8 mouse cellular contexts compared by ENCODE assay signal in the genomic region with DNA sequence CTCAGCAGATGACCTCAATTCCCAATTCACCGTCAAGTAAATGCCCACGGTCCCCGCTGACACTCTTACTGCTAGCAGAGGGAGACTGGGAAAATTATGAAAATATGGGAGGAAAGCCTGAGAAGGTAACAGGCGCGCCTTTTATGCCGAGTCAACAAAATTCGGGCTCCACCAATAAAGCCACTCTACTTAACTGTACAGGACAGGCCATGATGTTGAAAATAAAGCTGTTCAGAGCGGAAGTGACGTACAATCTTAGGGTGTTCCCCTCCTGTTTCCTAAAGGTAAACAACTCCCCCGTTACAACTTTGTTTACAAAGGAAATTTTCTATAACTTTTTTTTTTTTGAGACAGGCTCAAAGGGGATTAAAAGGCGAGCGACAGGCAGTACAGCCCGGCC. TPM values are rescaled to one million over a fixed set of nuclear protein-coding genes. Genes with fewer than 3 reads are reported as not detected.
DNase-seq lines count a peak whose midpoint lies in the region; ATAC-seq and TF ChIP-seq lines count a peak whose summit lies in the region.

No protein-coding gene starts in this region.

- H3K4me1 ChIP-seq in G1E (ENCODE audit: insufficient read depth, low read depth, low read length) = peaks cover 37% of the 10 kb centered on the region
- H3K4me1 ChIP-seq in heart, embryonic 14.5 days (ENCODE audit: control insufficient read depth in 2 of 2, insufficient read depth in 2 of 2, low read length in 2 of 2) = peaks cover 2 to 17% of the 10 kb centered on the region in 2 experiments
- H3K4me1 ChIP-seq in stomach, embryonic 15.5 days = peaks cover 14% of the 10 kb centered on the region

- WGBS in heart, embryonic 14.5 days = 7% methylated on average over 13 of the region's 13 CpGs
- 5% methylated on average over 13 of the region's 13 CpGs for WGBS in stomach, embryonic 15.5 days

- H3K27ac ChIP-seq in heart, embryonic 14.5 days (replicated peaks in 1 of 2; ENCODE audit: control insufficient read depth in 1 of 2, insufficient read depth in 1 of 2, low read depth in 2 of 2, low read length in 2 of 2) = peak overlapping the region; percentile 93 to 100
- H3K27ac ChIP-seq in stomach, embryonic 15.5 days = peak overlapping the region; percentile 98

- H3K4me2 ChIP-seq in heart, embryonic 14.5 days (ENCODE audit: low read length) = peak overlapping the region; percentile 87
- peak overlapping the region; percentile 75 for H3K4me2 ChIP-seq in stomach, embryonic 15.5 days

- DNase-seq in 416B (ENCODE audit: low read depth) = peak; percentile 87
- peak; percentile 84 for DNase-seq in G1E (ENCODE audit: low spot score)
- peak; percentile 80 for DNase-seq in embryo, embryonic 10.5 days (ENCODE audit: low spot score)
- DNase-seq in kidney, postnatal 14 days = peak; percentile 60
- no peak for DNase-seq in right cerebral cortex, postnatal 14 days

- H3K4me3 ChIP-seq in G1E (ENCODE audit: low read depth, low read length) = peak overlapping the region; percentile 89
- peak overlapping the region; percentile 62 to 100 for H3K4me3 ChIP-seq in heart, embryonic 14.5 days (ENCODE audit: control insufficient read depth in 1 of 2, insufficient read depth in 1 of 2, low read depth in 1 of 2, low read length in 2 of 2)
- peak overlapping the region; percentile 95 for H3K4me3 ChIP-seq in stomach, embryonic 15.5 days (replicated peaks)

- no peak for TF ChIP-seq CTCF in G1E (IDR thresholded peaks at IDR 0.05; ENCODE audit: low read depth, low read length)

- no peaks in the 10 kb centered on the region for H3K27me3 ChIP-seq in G1E (ENCODE audit: insufficient read depth, low read length)
- H3K27me3 ChIP-seq in heart, embryonic 14.5 days (ENCODE audit: control insufficient read depth, insufficient read depth, low read length) = no peaks in the 10 kb centered on the region
- H3K27me3 ChIP-seq in stomach, embryonic 15.5 days (replicated peaks) = no peaks in the 10 kb centered on the region

- peak overlapping the region; percentile 100 for H3K9ac ChIP-seq in heart, embryonic 14.5 days (ENCODE audit: low read length)
- peak overlapping the region; percentile 100 for H3K9ac ChIP-seq in stomach, embryonic 15.5 days

- peaks cover 50% of the 10 kb centered on the region for H3K36me3 ChIP-seq in G1E (replicated peaks)
- H3K36me3 ChIP-seq in heart, embryonic 14.5 days (ENCODE audit: control insufficient read depth, insufficient read depth, low read length) = peaks cover 36% of the 10 kb centered on the region
- peaks cover 28% of the 10 kb centered on the region for H3K36me3 ChIP-seq in stomach, embryonic 15.5 days

- no peaks in the 10 kb centered on the region for H3K9me3 ChIP-seq in G1E (replicated peaks)
- no peaks in the 10 kb centered on the region for H3K9me3 ChIP-seq in heart, embryonic 14.5 days (ENCODE audit: control insufficient read depth, low read length)
- no peaks in the 10 kb centered on the region for H3K9me3 ChIP-seq in stomach, embryonic 15.5 days

- ATAC-seq in G1E (ENCODE audit: extremely low read depth, insufficient number of reproducible peaks, low FRiP score, poor library complexity, severe bottlenecking) = peak; percentile 61
- ATAC-seq in heart, embryonic 14.5 days (ENCODE audit: insufficient number of reproducible peaks, insufficient read depth, low FRiP score, low read depth) = peak; percentile 54
- ATAC-seq in megakaryocyte progenitor cell, adult 5-6 weeks (replicated peaks; ENCODE audit: poor library complexity) = peak; percentile 78
- peak; percentile 39; the same call in 1 of the 2 replicates for ATAC-seq in stomach, embryonic 15.5 days (ENCODE audit: insufficient read depth, low FRiP score, low read depth)

RNA-seq across cellular contexts. Expression of gene Clk1, which starts 1.0 kb away (rescaled TPM):
- total RNA-seq in G1E (2014; fragmentation: Nextera tagmentation) (499 and 554 TPM in 2 replicates), G1E (2017) (545 and 548 TPM in 2 replicates)
- 5.8 and 9.2 TPM in 2 replicates for polyA plus RNA-seq in G1E (2012)
- 130 and 155 TPM in 2 replicates for polyA plus RNA-seq in heart, embryonic 14.5 days (2014; fragmentation: Nextera tagmentation; extraction: Ambion mirVana)
- total RNA-seq in megakaryocyte progenitor cell, adult 5-6 weeks (2015) = 429 and 434 TPM in 2 replicates
- total RNA-seq in megakaryocyte progenitor cell, adult 5-6 weeks (2017) = 316 and 328 TPM in 2 replicates
- polyA plus RNA-seq in stomach, embryonic 15.5 days (2015; fragmentation: Nextera tagmentation; extraction: Ambion mirVana) = 185 and 188 TPM in 2 replicates

RNA-seq across cellular contexts. Expression of gene Nif3l1, which starts 22.1 kb away (rescaled TPM):
- total RNA-seq in G1E (2014; fragmentation: Nextera tagmentation) (31.3 and 48.7 TPM in 2 replicates), G1E (2017) (37.3 and 69.5 TPM in 2 replicates)
- polyA plus RNA-seq in G1E (2012) = 4.4 and 10.1 TPM in 2 replicates
- polyA plus RNA-seq in heart, embryonic 14.5 days (2014; fragmentation: Nextera tagmentation; extraction: Ambion mirVana) = 24.5 and 28.5 TPM in 2 replicates
- total RNA-seq in megakaryocyte progenitor cell, adult 5-6 weeks (2015) = 17.8 and 27.1 TPM in 2 replicates
- total RNA-seq in megakaryocyte progenitor cell, adult 5-6 weeks (2017) = 48.9 and 58.7 TPM in 2 replicates
- 36.8 and 40.0 TPM in 2 replicates for polyA plus RNA-seq in stomach, embryonic 15.5 days (2015; fragmentation: Nextera tagmentation; extraction: Ambion mirVana)

RNA-seq across cellular contexts. Expression of gene Ppil3, which starts 22.4 kb away (rescaled TPM):
- 55.2 and 87.6 TPM in 2 replicates for total RNA-seq in G1E (2014; fragmentation: Nextera tagmentation)
- 106 TPM in 2 replicates for total RNA-seq in G1E (2017)
- 8.8 and 8.9 TPM in 2 replicates for polyA plus RNA-seq in G1E (2012)
- 38.5 and 42.2 TPM in 2 replicates for polyA plus RNA-seq in heart, embryonic 14.5 days (2014; fragmentation: Nextera tagmentation; extraction: Ambion mirVana)
- 102 and 103 TPM in 2 replicates for total RNA-seq in megakaryocyte progenitor cell, adult 5-6 weeks (2015)
- total RNA-seq in megakaryocyte progenitor cell, adult 5-6 weeks (2017) = 89.6 and 95.8 TPM in 2 replicates
- polyA plus RNA-seq in stomach, embryonic 15.5 days (2015; fragmentation: Nextera tagmentation; extraction: Ambion mirVana) = 49.1 and 49.4 TPM in 2 replicates

RNA-seq across cellular contexts. Expression of gene Bzw1, which starts 30.2 kb away (rescaled TPM):
- total RNA-seq in G1E (2014; fragmentation: Nextera tagmentation) = 507 and 588 TPM in 2 replicates
- total RNA-seq in G1E (2017) = 631 and 664 TPM in 2 replicates
- 14.5 and 23.4 TPM in 2 replicates for polyA plus RNA-seq in G1E (2012)
- 214 and 221 TPM in 2 replicates for polyA plus RNA-seq in heart, embryonic 14.5 days (2014; fragmentation: Nextera tagmentation; extraction: Ambion mirVana)
- 205 and 216 TPM in 2 replicates for total RNA-seq in megakaryocyte progenitor cell, adult 5-6 weeks (2015)
- total RNA-seq in megakaryocyte progenitor cell, adult 5-6 weeks (2017) = 189 and 202 TPM in 2 replicates
- 293 and 313 TPM in 2 replicates for polyA plus RNA-seq in stomach, embryonic 15.5 days (2015; fragmentation: Nextera tagmentation; extraction: Ambion mirVana)

Comparison
In these comparisons a context has a peak if more than half of its experiments do, and no peak if none do; other contexts are left out.
1. RNA of gene Clk1, which starts 1.0 kb away (polyA plus RNA-seq): 185 to 188 TPM in stomach, embryonic 15.5 days and 130 to 155 TPM in heart, embryonic 14.5 days; 5.8 to 9.2 TPM in G1E; every median in the first group is over 10 times any median in the second.
2. Peak in every context shown above with its lines, with median percentiles within 50 percentile points of each other: ATAC-seq and H3K4me3 ChIP-seq.